Mouse (Mus musculus) heart, embryonic 10.5 days (tissue): ENCODE results near the gene Gipc3. TPM values are rescaled to one million over a fixed set of nuclear protein-coding genes. Genes with fewer than 3 reads are reported as not detected.

Experiments
- DNase-seq: peaks from one replicate; pipeline ENCODE4 v3.0.0-alpha.2; 2017; ENCODE audit warnings: low spot score
- H3K27ac ChIP-seq: fragments of 300-500 bp; sonication (generic); 2 replicates; pipeline ENCODE4 v1.5.1; 2016; ENCODE audit warnings: mild to moderate bottlenecking
- H3K27me3 ChIP-seq: fragments of 300-500 bp; sonication (generic); 2 replicates; pipeline ENCODE4 v1.6.1; 2016; ENCODE audit warnings: mild to moderate bottlenecking; ENCODE audit not compliant: poor library complexity, insufficient read depth, severe bottlenecking
- H3K36me3 ChIP-seq: fragments of 300-500 bp; sonication (generic); 2 replicates; pipeline ENCODE4 v1.6.1; 2016; ENCODE audit warnings: mild to moderate bottlenecking, moderate library complexity
- H3K4me1 ChIP-seq: fragments of 300-500 bp; sonication (generic); 2 replicates; pipeline ENCODE4 v1.6.1; 2016; ENCODE audit warnings: mild to moderate bottlenecking
- H3K4me3 ChIP-seq: fragments of 300-500 bp; sonication (generic); 2 replicates; pipeline ENCODE4 v1.5.1; 2016; ENCODE audit warnings: mild to moderate bottlenecking, moderate library complexity
- H3K9me3 ChIP-seq: fragments of 300-500 bp; sonication (generic); 2 replicates; pipeline ENCODE4 v1.6.1; 2016; ENCODE audit warnings: mild to moderate bottlenecking, moderate library complexity
- WGBS: fragments of 180-500 bp; shearing (Covaris S2); methylation state at CpG from one replicate; pipeline ENCODE4 v1.1.7; 2016; 5-methylcytosine and 5-hydroxymethylcytosine counted together
- polyA plus RNA-seq: library from polyadenylated mRNA; unstranded; fragments of >200 nt; fragmentation: Nextera tagmentation; extraction: Ambion mirVana; gene quantifications from 2 replicates; pipeline ENCODE4 v1.2.1, GENCODE M21; 2016

The Gipc3 gene
- polyA plus RNA-seq, 1 experiment from 2014 or later, result not detected

DNA sequence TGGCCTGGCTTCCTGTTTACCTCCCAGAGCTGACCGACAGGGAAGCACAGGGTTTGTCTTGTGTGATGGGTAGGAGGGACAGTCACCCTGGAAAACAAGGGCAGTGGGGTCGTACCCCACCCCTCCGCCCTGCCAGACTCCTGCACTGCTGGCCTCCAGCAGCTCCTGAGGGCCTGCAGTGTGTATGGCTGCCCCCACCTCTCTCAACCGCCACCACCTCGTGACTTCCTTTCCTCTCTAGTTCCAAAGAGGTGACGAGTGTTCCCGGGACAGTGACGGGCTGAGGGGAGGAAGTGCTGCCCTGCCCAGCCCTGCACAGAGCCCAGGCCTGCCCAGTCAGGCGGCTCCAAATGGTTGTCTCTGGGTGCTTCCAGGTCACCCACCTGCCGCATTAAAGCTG lies 45.2 kb downstream of the Gipc3 start:
- no peak for DNase-seq
- Histone ChIP-seq H3K4me1 (peaks cover 90% of the 10 kb centered on the region), H3K36me3 (peaks cover 15% of the 10 kb centered on the region), H3K4me3 (0 out of 2 replicates have a peak overlapping the region, but pooled peaks have one; percentile 1), H3K9me3 (no peaks in the 10 kb centered on the region), H3K27ac (peak overlapping the region; percentile 76), H3K27me3 (no peaks in the 10 kb centered on the region)
- 27% methylated on average over 10 of the region's 10 CpGs for WGBS

DNA sequence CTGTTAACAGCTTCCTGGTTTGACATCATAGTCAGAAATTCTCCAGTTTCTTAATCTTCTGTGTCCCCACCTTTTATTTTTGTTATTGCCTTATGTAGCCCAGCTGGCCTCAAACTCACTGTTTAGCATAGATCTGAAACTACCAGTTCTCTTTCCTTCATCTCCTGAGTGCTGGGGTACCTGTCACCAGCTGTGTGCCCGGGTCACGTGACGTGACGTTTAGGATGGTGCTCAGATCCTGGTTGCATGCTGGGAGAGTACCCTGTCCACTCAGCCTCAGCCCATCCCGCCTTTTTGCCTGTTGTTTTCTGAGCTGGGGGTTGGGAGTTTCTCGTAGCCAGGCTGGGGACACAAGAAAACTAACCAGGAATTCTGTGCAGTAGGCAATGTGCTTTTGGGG lies 45.8 kb downstream of the Gipc3 start:
- Histone ChIP-seq H3K27ac (peak overlapping the region; percentile 76), H3K4me3 (no peak overlapping the region), H3K9me3 (no peaks in the 10 kb centered on the region), H3K27me3 (no peaks in the 10 kb centered on the region; the same call in 1 of the 2 replicates), H3K36me3 (peaks cover 15% of the 10 kb centered on the region), H3K4me1 (peaks cover 84% of the 10 kb centered on the region)
- WGBS, result 84% methylated on average over 6 of the region's 6 CpGs
- DNase-seq, result no peak

DNA sequence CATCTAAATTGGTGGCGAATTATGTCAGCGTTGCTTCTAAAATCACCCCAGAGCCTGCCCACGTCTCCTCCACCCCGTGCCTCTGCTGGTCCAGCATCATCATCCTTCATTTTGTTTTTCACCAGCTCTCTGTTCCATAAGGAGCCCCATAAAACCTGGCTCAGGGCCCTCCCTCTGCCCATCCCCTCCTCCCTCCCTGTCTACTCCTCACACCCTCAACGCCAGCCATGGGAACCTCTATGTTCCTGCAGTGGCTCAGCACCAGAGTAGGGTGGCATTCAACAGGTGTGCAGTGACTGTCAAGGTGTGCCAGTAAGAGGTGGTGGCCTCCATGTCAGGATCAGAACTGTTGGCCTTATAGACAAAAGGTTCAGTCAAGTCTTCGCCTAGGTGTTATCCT lies 47.9 kb downstream of the Gipc3 start:
- peaks cover 67% of the 10 kb centered on the region for H3K4me1 ChIP-seq
- H3K27me3 ChIP-seq, result peaks cover 20% of the 10 kb centered on the region
- 87% methylated on average over 6 of the region's 6 CpGs for WGBS
- DNase-seq, result no peak
- H3K36me3 ChIP-seq, result peaks cover 15% of the 10 kb centered on the region
- peak overlapping the region; percentile 79; the same call in 1 of the 2 replicates for H3K4me3 ChIP-seq
- H3K9me3 ChIP-seq, result no peaks in the 10 kb centered on the region
- H3K27ac ChIP-seq, result no peak overlapping the region; the same call in 1 of the 2 replicates

DNA sequence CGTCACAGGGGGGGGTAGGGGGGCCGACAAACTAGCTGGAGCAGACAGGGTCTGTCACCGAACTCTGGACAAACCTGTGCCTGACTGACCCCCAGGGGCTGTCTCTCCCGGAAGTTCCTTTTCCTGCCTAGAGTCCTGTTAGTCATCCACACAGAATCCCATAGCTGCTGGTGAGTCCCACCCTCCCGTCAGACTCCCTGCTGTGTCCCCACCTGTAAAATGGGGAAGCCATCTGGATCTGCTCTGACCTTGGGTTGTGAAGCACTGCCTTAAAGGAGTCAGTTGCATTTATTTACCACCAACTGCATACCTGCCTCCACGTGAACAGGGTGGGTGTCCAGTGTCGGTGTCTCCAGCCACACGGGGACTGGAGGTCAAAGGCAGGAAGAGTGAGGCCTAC lies 48.6 kb downstream of the Gipc3 start:
- H3K4me1 ChIP-seq, result peaks cover 62% of the 10 kb centered on the region
- 51% methylated on average over 8 of the region's 8 CpGs for WGBS
- peaks cover 27% of the 10 kb centered on the region for H3K27me3 ChIP-seq
- H3K27ac ChIP-seq, result peak overlapping the region; percentile 95; the same call in 1 of the 2 replicates
- no peaks in the 10 kb centered on the region for H3K9me3 ChIP-seq
- H3K36me3 ChIP-seq, result peaks cover 15% of the 10 kb centered on the region
- DNase-seq, result no peak
- H3K4me3 ChIP-seq, result peak overlapping the region; percentile 79

DNA sequence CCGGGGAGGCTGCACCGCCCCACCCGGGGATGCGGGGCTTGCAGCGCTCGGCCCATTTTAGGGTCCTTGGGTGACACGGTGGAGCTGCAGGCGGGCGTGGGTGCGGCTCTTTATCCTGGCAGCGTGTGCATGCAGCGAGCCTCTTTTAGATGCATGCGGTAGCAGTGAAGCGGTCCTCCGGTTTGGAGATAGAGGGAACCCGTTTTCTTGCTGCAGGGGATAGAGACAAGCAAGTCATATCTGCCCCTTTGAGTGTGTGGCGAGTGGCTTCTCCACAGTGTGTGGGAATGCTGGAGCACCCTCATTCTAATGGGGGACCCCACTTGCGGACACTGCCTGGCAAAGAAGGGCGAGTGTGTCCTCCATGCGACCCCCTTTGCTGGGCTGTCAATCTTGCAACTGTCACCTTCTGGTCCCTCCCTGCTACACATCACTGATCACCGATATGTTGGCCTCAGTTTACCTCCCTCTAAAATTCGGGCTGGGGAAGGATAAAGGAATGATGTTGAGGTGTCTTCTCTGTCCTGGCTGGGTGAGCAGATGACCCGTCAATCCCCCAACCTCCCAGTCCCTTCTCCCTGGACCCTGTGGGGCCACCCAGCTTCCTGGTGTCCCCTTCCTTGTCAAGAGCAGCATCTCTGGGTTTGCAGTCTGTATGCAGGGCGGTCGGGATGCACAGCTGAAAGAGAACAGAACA lies 49.6 kb downstream of the Gipc3 start:
- peaks cover 12% of the 10 kb centered on the region for H3K36me3 ChIP-seq
- H3K4me3 ChIP-seq, result peak overlapping the region; percentile 79
- H3K27me3 ChIP-seq, result peaks cover 32% of the 10 kb centered on the region
- H3K27ac ChIP-seq, result peak overlapping the region; percentile 95
- peaks cover 57% of the 10 kb centered on the region for H3K4me1 ChIP-seq
- WGBS, result 5% methylated on average over 25 of the region's 25 CpGs
- no peak for DNase-seq
- no peaks in the 10 kb centered on the region for H3K9me3 ChIP-seq

DNA sequence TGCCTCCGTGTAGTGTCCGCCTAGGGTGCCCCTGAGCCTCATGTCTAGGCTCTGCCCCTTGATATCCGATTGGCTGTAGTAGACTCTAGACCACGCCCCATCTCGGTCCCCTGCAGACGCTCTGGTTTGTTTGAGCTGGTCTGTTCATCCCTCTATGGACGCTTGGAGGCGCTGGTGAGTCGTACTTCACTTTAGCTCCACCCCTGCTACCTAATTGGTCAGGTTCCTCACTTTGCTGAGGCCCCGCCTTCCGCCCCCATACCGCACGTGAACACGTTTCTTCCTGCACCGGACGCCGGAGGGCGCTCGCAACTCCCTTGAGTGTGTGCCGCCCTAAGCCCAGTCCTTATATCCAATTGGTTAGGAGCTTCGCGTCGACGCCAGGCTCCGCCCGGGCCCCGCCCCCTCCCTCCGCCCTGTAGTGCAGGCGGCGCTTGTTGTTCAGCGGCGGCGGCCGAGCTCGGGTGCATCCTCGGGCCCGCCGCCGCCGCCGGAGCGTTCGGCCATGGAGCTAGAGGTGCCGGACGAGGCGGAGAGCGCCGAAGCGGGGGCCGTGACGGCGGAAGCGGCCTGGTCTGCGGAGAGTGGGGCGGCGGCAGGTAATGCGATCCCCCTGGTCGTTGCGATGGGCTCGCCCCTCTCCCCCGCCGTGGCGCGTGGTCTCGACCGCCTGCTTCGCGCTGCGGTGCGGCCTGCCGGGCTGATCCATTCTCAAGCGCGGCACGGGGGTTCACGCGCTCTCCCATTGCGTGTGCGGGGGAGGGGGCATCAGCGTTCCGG lies 50.3 kb downstream of the Gipc3 start, which contains the start of gene Pip5k1c:
TSS of gene Pip5k1c (plus strand) at position 410 of the 780 bp plus-strand sequence.
- DNase-seq, result peak; percentile 100
- H3K4me3 ChIP-seq, result peak within 1 kb of the TSS; percentile 79
- no peaks in the 10 kb centered on the region for H3K9me3 ChIP-seq
- 1% methylated on average over 69 of the region's 80 CpGs for WGBS
- H3K27me3 ChIP-seq, result peaks cover 36% of the 10 kb centered on the region
- H3K4me1 ChIP-seq, result peaks cover 49% of the 10 kb centered on the region
- peaks cover 9% of the 10 kb centered on the region; the same call in 1 of the 2 replicates for H3K36me3 ChIP-seq
- peak within 1 kb of the TSS; percentile 95 for H3K27ac ChIP-seq

DNA sequence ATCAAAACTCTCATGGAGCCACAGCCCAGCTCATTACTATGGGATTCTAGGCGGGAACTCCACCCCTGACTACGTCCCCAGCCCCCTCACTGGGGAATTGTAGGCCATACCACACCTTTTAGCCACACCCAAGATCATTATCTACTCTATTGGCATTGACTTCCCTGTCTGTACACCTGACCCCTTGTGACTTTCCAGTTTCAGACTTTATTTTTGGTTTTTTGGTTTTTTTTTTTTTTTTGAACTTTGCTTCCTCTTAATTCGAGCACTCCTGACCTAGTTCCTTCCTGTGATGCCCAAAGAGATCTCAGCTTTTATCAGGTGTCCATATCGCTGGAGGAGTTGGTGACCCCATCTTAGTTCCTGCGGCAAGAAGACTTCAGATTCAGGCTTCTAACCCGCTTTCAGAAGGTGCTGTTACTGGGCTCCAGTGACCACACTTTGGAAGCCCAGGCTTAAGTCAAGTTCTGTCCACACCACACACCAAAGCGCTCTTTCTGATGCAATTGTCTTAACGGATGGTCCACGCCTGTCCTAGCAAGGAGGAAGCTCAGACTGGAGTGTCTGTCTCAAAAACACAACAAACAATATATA lies 51.5 kb downstream of the Gipc3 start, which contains the start of gene Tjp3:
TSS of gene Tjp3 (minus strand) at position 71 of the 594 bp plus-strand sequence.
- H3K27me3 ChIP-seq, result peaks cover 46% of the 10 kb centered on the region
- H3K4me1 ChIP-seq, result peaks cover 46% of the 10 kb centered on the region
- WGBS, result 71% methylated on average over 9 of the region's 9 CpGs
- DNase-seq, result no peak
- peaks cover 6% of the 10 kb centered on the region; the same call in 1 of the 2 replicates for H3K36me3 ChIP-seq
- H3K27ac ChIP-seq, result no peak within 1 kb of the TSS
- H3K9me3 ChIP-seq, result no peaks in the 10 kb centered on the region
- H3K4me3 ChIP-seq, result peak within 1 kb of the TSS; percentile 79; the same call in 1 of the 2 replicates

DNA sequence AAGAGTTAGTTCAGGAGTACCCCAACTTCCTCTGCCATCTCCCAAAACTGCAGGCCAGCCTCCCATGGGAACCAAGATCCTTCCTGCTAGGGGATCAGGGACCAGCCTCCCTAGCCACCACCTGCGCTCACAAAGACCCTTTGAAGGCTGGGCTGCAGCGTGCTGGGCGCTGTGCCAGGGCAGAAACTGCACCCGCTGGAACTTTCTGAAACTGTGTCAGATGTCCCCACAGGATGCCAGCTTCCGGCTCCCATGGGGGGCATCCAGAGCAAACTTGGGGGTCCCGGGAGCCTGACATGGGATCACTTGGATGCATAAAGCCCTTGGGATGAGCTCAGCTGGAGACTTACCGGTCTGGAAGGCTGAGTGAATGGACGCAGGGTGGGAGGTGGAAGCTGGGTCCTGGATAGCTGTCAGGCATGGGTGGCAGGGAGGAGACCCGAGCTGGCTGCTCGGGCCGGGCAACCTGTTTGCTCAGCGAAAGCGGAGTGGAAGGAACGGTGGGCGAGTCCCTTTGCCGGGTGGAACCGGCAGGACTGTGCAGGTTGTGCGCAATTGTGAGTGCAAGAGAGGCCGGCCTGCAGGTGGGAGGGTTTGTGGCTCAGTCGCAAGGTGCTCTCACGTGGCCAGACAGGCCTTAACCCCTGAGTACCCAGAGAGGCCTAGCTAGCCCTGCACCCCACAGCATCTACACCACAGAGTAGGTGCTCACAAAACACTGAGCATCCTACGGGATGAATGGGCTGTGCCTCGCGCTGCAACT lies 52.2 kb downstream of the Gipc3 start:
- Histone ChIP-seq H3K36me3 (peaks cover 3% of the 10 kb centered on the region; the same call in 1 of the 2 replicates), H3K9me3 (no peaks in the 10 kb centered on the region), H3K27me3 (peaks cover 49% of the 10 kb centered on the region), H3K4me1 (peaks cover 48% of the 10 kb centered on the region), H3K4me3 (no peak overlapping the region), H3K27ac (no peak overlapping the region)
- no peak for DNase-seq
- 23% methylated on average over 24 of the region's 24 CpGs for WGBS

DNA sequence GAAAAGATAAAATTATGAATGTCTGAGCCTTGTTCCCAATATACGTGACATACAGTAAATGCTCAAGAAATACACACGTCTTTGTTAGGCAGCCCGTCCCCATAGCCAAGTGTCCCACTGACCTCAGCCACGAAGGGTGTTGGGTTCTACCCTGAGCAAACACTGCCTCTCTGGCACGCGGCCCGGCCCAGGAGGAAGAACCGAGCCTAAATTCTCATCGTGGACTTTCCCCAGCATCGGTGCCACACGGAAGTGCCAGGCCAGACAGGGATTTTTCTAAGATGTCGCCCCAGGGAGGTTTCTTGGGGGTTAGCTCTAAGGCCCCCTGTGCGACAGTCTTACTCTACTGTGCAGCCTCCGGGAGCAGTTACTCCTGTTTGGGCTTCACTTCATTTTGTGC lies 53.3 kb downstream of the Gipc3 start:
- H3K9me3 ChIP-seq, result no peaks in the 10 kb centered on the region
- H3K4me3 ChIP-seq, result 0 out of 2 replicates have a peak overlapping the region, but pooled peaks have one; percentile 1
- H3K27ac ChIP-seq, result no peak overlapping the region
- no peaks in the 10 kb centered on the region for H3K36me3 ChIP-seq
- no peak for DNase-seq
- peaks cover 47% of the 10 kb centered on the region for H3K4me1 ChIP-seq
- H3K27me3 ChIP-seq, result peaks cover 58% of the 10 kb centered on the region
- WGBS, result 59% methylated on average over 14 of the region's 14 CpGs

DNA sequence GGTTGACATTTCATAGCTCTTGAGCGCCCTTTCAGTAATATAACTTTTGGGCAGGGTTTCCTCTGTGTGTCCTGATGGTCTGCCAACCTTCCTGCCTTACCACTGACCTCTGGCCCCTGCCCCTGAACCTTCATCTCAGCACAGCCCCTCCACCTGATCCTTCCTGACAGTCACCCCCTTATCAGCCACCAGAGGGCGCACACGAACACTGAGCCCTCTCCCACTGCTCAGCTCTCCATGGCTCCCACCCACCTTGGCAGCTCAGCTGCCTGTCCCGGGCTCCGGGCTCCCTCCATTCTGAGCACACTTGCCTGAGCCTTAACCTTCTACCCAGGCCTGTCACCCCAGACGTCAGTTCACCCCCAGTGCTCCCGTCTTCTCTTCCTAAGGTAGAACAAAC lies 53.8 kb downstream of the Gipc3 start:
- H3K4me3 ChIP-seq, result no peak overlapping the region; the same call in 1 of the 2 replicates
- no peak overlapping the region for H3K27ac ChIP-seq
- peaks cover 63% of the 10 kb centered on the region for H3K27me3 ChIP-seq
- H3K4me1 ChIP-seq, result peaks cover 44% of the 10 kb centered on the region
- H3K36me3 ChIP-seq, result no peaks in the 10 kb centered on the region
- WGBS, result 4% methylated on average over 7 of the region's 7 CpGs
- peak; percentile 86 for DNase-seq
- no peaks in the 10 kb centered on the region for H3K9me3 ChIP-seq

DNA sequence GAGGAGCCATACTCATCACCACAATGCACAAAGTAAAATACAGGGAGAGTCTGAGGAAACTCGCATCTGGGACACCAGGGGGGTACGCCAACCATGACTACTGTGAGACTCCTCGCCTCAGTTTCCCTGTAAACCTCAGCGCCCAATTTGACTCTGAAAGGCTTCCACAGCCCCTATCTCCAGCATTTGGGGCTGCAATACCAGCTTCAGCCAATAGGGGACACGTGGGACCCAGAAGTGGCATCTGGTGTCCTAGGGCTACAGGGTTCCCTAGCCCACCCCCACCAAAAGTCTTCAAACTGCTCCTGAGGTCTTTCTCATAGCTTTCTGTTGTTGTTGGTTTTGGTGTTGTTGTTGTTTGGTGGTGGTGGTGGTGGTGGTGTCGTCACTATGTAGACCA lies 54.5 kb downstream of the Gipc3 start:
- no peak for DNase-seq
- Histone ChIP-seq H3K4me3 (0 out of 2 replicates have a peak overlapping the region, but pooled peaks have one; percentile 3), H3K36me3 (no peaks in the 10 kb centered on the region), H3K4me1 (peaks cover 37% of the 10 kb centered on the region), H3K27ac (no peak overlapping the region), H3K9me3 (no peaks in the 10 kb centered on the region), H3K27me3 (peaks cover 70% of the 10 kb centered on the region)
- 24% methylated on average over 6 of the region's 6 CpGs for WGBS

DNA sequence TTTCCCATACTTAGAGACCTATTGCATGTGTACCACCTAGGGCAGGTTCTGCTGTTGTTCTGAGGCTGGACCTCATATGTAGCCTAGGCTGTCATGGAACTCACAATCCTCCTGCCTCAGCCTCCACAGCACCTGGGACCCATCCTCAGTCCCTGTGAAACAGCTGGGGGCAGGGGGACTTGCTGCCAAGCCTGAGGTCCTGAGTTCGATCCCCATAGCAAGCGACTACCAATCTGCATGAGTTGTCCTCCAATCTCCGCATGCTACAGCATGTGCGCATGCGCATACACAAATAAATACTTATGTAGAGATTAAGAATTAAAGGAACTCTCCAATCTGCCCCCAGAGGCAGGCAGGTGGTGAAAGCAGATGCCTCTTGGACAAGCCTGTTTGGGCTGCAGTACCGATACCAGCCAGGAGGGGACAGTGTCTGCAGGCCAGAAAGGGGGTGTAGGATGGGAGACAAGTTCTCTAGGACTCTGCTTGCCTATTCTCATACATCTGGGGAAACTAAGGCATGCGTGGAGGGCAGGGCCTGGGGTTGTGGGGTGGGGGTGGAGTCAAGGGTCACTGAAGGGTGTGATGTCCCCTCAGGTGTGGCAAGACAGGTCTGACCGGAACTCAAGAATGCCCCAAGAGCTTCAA lies 55.4 kb downstream of the Gipc3 start:
- no peak for DNase-seq
- peaks cover 80% of the 10 kb centered on the region for H3K27me3 ChIP-seq

More for the DNA sequence above, 55.4 kb downstream of the Gipc3 start:
- WGBS, result 49% methylated on average over 8 of the region's 8 CpGs
- Histone ChIP-seq H3K4me3 (no peak overlapping the region), H3K4me1 (peaks cover 30% of the 10 kb centered on the region), H3K9me3 (no peaks in the 10 kb centered on the region), H3K36me3 (no peaks in the 10 kb centered on the region), H3K27ac (no peak overlapping the region)
